Mouse (Mus musculus) spleen, adult 2 months (tissue): Measurements from ENCODE around the gene Plekhg6. TPM values are rescaled to one million over a fixed set of nuclear protein-coding genes. Genes with fewer than 3 reads are reported as not detected.

ENCODE experiments used
- DNase-seq, 2 experiments: peaks; one replicate each; pipeline versions ENCODE4 v3.0.0 to v3.0.0-alpha.2; 2012 to 2021; ENCODE audit warnings: low spot score in 2 of 2, low read depth in 1 of 2
- H3K27ac ChIP-seq: fragments of 200-500 bp; 2 replicates; pipeline ENCODE4 v1.5.1; 2012; ENCODE audit warnings: low read length, inconsistent platforms; ENCODE audit not compliant: insufficient read depth
- H3K27me3 ChIP-seq: fragments of 200-500 bp; 2 replicates; pipeline ENCODE4 v1.6.1; 2012; ENCODE audit warnings: mild to moderate bottlenecking, moderate library complexity, low read length, inconsistent platforms; ENCODE audit not compliant: control insufficient read depth, insufficient read depth
- H3K36me3 ChIP-seq: fragments of 200-500 bp; 2 replicates; pipeline ENCODE4 v1.6.1; 2012; ENCODE audit warnings: mild to moderate bottlenecking, low read length, inconsistent platforms; ENCODE audit not compliant: control insufficient read depth, insufficient read depth
- H3K4me1 ChIP-seq: fragments of 200-500 bp; 2 replicates; pipeline ENCODE4 v1.6.1; 2011; ENCODE audit warnings: inconsistent platforms; ENCODE audit not compliant: control insufficient read depth, insufficient read depth, insufficient read length
- H3K4me3 ChIP-seq: fragments of 200-500 bp; 2 replicates; pipeline ENCODE4 v1.5.1; 2011; ENCODE audit warnings: mild to moderate bottlenecking, inconsistent platforms; ENCODE audit not compliant: insufficient read depth, insufficient read length; ENCODE audit errors: extremely low read depth
- CTCF ChIP-seq: fragments of 200-500 bp; IDR thresholded peaks from 2 replicates; pipeline ENCODE4 v1.5.1; 2011; ENCODE audit warnings: mild to moderate bottlenecking, inconsistent platforms; ENCODE audit not compliant: insufficient read depth, insufficient read length, insufficient replicate concordance; ENCODE audit errors: extremely low read depth
- POLR2A ChIP-seq: fragments of 200-500 bp; IDR thresholded peaks from 2 replicates; pipeline ENCODE4 v1.6.1; 2011; ENCODE audit warnings: low read depth, low read length, inconsistent platforms
- WGBS: fragments of 180-500 bp; shearing (Covaris S2); methylation state at CpG from one replicate; pipeline ENCODE4 v1.1.7; 2018; 5-methylcytosine and 5-hydroxymethylcytosine counted together
- polyA plus RNA-seq: library from polyadenylated mRNA; depleted of rRNA; stranded (reverse); fragments of >200 nt; gene quantifications from 2 replicates; pipeline ENCODE4 v1.2.3, GENCODE M21; 2012

Gene Plekhg6
- polyA plus RNA-seq, 1 experiment, result not detected

- no peak for TF ChIP-seq CTCF
- TF ChIP-seq POLR2A, result no peak
- DNase-seq, result no peak
- H3K4me3 ChIP-seq, result no peak overlapping the region
- no peak overlapping the region for H3K27ac ChIP-seq
- WGBS, result 32% methylated on average over 8 of the region's 8 CpGs
- H3K4me1 ChIP-seq, result no peaks in the 10 kb centered on the region
- H3K36me3 ChIP-seq, result no peaks in the 10 kb centered on the region
- H3K27me3 ChIP-seq, result no peaks in the 10 kb centered on the region
These were observed 30.5 kb upstream of the Plekhg6 start for GRCm38 (mm10) chr6:125410995-125411547.

DNA sequence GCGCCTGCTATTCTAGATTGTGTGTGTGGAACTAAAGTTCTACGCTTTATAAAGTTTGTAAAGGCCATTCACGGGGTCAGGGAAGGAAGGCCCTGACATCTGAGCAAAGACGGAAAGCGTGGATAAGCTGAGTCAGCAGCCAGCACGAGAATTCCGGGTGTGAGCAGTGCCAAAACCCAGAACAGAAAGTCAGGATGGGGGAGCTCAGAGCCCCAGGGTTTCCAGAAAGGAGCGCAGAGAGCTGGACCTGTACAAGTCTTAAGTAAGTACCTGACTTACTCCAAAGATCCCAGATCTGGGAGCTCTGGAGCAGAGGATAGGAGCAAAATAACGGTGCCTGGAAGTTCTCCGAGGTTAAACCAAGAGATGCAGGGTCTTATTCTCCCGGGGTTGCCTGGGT is 30.0 kb upstream of the Plekhg6 start:
- Histone ChIP-seq H3K36me3 (no peaks in the 10 kb centered on the region), H3K4me3 (no peak overlapping the region), H3K27me3 (no peaks in the 10 kb centered on the region), H3K27ac (no peak overlapping the region), H3K4me1 (no peaks in the 10 kb centered on the region)
- DNase-seq, result no peak
- 69% methylated on average over 11 of the region's 11 CpGs for WGBS
- no peak for TF ChIP-seq CTCF
- no peak for TF ChIP-seq POLR2A

- TF ChIP-seq POLR2A (no peak), CTCF (no peak)
- WGBS, result 85% methylated on average over 10 of the region's 10 CpGs
- Histone ChIP-seq H3K27ac (no peak overlapping the region), H3K36me3 (no peaks in the 10 kb centered on the region), H3K4me1 (no peaks in the 10 kb centered on the region), H3K27me3 (no peaks in the 10 kb centered on the region), H3K4me3 (no peak overlapping the region)
- no peak for DNase-seq
These were observed 27.1 kb upstream of the Plekhg6 start for GRCm38 (mm10) chr6:125407657-125408056.

GRCm38 (mm10) chr6:125407224-125407623 is 26.6 kb upstream of the Plekhg6 start:
- Histone ChIP-seq H3K27me3 (no peaks in the 10 kb centered on the region), H3K4me1 (no peaks in the 10 kb centered on the region), H3K36me3 (no peaks in the 10 kb centered on the region), H3K4me3 (no peak overlapping the region), H3K27ac (no peak overlapping the region)
- DNase-seq, result no peak
- TF ChIP-seq POLR2A (no peak), CTCF (no peak)
- 81% methylated on average over 7 of the region's 7 CpGs for WGBS

DNA sequence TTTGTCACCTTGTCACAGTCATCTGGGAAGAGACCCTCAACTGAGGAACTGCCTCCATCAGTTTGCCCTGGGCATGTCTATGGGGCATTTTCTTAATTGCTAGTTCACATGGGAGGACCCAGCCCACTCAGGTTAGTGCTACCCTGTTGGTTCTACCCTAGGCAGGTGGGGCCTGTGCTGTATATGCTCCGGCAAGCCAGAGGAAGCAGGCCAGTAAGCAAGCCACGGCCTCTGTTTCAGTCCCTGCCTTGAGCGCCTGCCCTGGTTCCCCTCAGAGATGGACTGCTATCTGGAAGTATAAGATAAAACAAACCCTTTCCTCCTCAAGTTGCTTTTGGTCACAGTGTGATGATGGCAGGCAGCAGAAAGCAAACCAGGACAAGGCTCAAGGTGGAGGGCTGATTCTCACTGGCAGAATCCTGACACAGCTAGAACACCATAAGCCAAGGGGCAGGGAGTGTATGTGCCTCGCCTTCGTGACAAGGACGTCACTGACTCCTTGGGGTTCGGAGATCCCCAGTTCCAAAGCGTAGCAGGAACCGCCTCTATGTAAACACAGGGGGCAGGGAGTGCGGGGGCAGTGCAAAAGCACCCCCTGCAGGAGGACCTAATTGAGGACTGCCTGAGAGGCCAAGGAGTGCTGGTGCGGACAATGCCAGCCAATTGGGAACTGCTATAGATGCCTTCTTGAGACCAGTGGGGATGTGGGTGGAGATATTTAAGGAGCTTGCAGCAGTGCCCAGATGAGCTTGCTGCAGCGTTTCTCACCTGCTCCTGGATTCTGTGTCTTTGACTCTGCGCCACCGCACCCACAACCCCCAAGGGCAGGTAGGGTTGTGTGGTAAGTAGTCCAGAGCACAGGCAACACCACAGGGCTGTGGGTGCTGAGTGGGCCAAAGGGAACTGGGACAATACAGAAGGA is 25.1 kb upstream of the Plekhg6 start:
- DNase-seq, result no peak
- no peaks in the 10 kb centered on the region for H3K36me3 ChIP-seq
- H3K4me3 ChIP-seq, result no peak overlapping the region
- no peaks in the 10 kb centered on the region for H3K27me3 ChIP-seq
- H3K27ac ChIP-seq, result no peak overlapping the region
- TF ChIP-seq POLR2A, result no peak
- no peak for TF ChIP-seq CTCF
- WGBS, result 87% methylated on average over 14 of the region's 14 CpGs
- H3K4me1 ChIP-seq, result no peaks in the 10 kb centered on the region

DNA sequence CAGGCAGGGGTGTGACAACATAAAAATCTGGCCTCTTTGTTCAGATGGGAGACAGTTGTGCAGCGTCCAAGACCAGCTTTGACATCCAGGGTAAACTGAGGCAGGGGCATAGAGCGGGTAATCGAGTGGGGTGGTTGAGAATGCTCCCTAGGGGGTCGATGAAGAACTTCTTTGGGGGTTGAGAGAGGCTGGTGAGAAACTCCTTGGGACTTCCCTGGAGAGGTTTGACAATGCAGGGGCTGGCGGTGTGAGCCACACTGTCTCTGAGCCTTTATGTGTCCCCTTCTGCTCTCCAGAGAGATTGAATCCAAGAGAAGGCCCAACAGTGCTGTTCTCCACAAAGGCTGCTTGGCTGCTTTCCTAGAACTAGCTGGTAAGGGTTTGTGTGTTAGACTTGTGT is 9.3 kb upstream of the Plekhg6 start:
- H3K36me3 ChIP-seq, result no peaks in the 10 kb centered on the region
- H3K27ac ChIP-seq, result no peak overlapping the region
- DNase-seq, result no peak
- no peaks in the 10 kb centered on the region for H3K27me3 ChIP-seq
- TF ChIP-seq CTCF, result no peak
- no peak for TF ChIP-seq POLR2A
- 81% methylated on average over 5 of the region's 5 CpGs for WGBS
- no peaks in the 10 kb centered on the region for H3K4me1 ChIP-seq
- H3K4me3 ChIP-seq, result no peak overlapping the region

GRCm38 (mm10) chr6:125386080-125386479 is 5.5 kb upstream of the Plekhg6 start:
- Histone ChIP-seq H3K36me3 (no peaks in the 10 kb centered on the region), H3K4me1 (no peaks in the 10 kb centered on the region), H3K4me3 (no peak overlapping the region), H3K27me3 (no peaks in the 10 kb centered on the region), H3K27ac (no peak overlapping the region)
- DNase-seq, result no peak
- no peak for TF ChIP-seq POLR2A
- TF ChIP-seq CTCF, result no peak
- WGBS, result 84% methylated on average over 6 of the region's 6 CpGs
